Mouse (Mus musculus) bone marrow macrophage, adult 2 months (primary cell): ENCODE measurements at regions not wholly inside any gene's neighbourhood (a gene's known extent, or its start where the extent isn't known, plus 50 kb on each side); places are given as distances from the start of the nearest gene placed in this dataset.

Source experiments
- CTCF ChIP-seq: IDR thresholded peaks from 2 replicates; pipeline ENCODE4 v1.5.1; 2012; ENCODE audit warnings: low read depth, mild to moderate bottlenecking, low read length, moderate library complexity
- POLR2A ChIP-seq: IDR thresholded peaks from 2 replicates; pipeline ENCODE4 v1.6.1; 2012; ENCODE audit warnings: mild to moderate bottlenecking, low read depth, low read length, borderline replicate concordance

- TF ChIP-seq POLR2A (no peak), CTCF (no peak)
Measured at GRCm38 (mm10) chr13:101863602-101864001, 95.6 kb upstream of the Pik3r1 start.
